Mouse (Mus musculus): ENCODE measurements at regions not wholly inside any gene's neighbourhood (a gene's known extent, or its start where the extent isn't known, plus 50 kb on each side); places are given as distances from the start of the nearest gene placed in this dataset.

GRCm38 (mm10) chr4:80204374-80204773 is 629.5 kb upstream of the Tyrp1 start:
- Histone ChIP-seq H3K27ac (ENCODE audit: low read depth, low read length) (no peak overlapping the region), H3K9me3 (ENCODE audit: low read length) (no peaks in the 10 kb centered on the region), H3K4me2 (ENCODE audit: low read depth, low read length, poor library complexity, severe bottlenecking) (no peak overlapping the region), H3K9ac (replicated peaks; ENCODE audit: low read length, poor library complexity, severe bottlenecking) (no peak overlapping the region), H3K4me1 (ENCODE audit: insufficient read depth, low read length) (no peaks in the 10 kb centered on the region), H3K27me3 (ENCODE audit: insufficient read depth, low read length) (no peaks in the 10 kb centered on the region), H3K4me3 (ENCODE audit: low read depth, low read length) (no peak overlapping the region), H3K36me3 (ENCODE audit: insufficient read depth, low read length) (no peaks in the 10 kb centered on the region)
- WGBS, result 80% methylated on average over 5 of the region's 5 CpGs
- DNase-seq (ENCODE audit: low spot score) (no peak), ATAC-seq (ENCODE audit: low FRiP score) (no peak)
- TF ChIP-seq CTCF (IDR thresholded peaks at IDR 0.05), result no peak
